Mouse (Mus musculus): ENCODE data around the gene Arsg.

- no peak for TF ChIP-seq CTCF (IDR thresholded peaks at IDR 0.05; ENCODE audit: insufficient read depth, low read length)
- TF ChIP-seq POLR2A (IDR thresholded peaks at IDR 0.05; ENCODE audit: borderline replicate concordance, extremely low read depth, low read depth, low read length), result no peak
Observed at GRCm38 (mm10) chr11:109586424-109586823, 113.2 kb downstream of the Arsg start.
